ENCODE assay signal across 16 mouse cellular contexts in genomic region chr4:142176732-142177131, GRCm38 (mm10).
DNase-seq lines count a peak whose midpoint lies in the region; TF ChIP-seq lines count a peak whose summit lies in the region.
"Had no signal": no experiment of that assay in that cellular context is flagged by ENCODE, and none has a peak within 500 bp of the region (broad histone marks: within the 10 kb centered on the region; RNA-seq: fewer than 3 reads in every experiment).

No protein-coding gene starts in this region.

- TF ChIP-seq RAD21 in CH12.LX (IDR thresholded peaks at IDR 0.05; ENCODE audit: low read depth, low read length) = no peak

- in situ Hi-C loops in CH12.LX (cut with MboI; ENCODE audit: low pct_ligation_motif_present, low pct_unique_long_range_greater_than_20kb, low sequenced_read_pairs) = no loop called here

- TF ChIP-seq CTCF in CH12.LX (conservative IDR thresholded peaks at IDR 0.05 in 1 of 2, IDR thresholded peaks at IDR 0.05 in 1 of 2; ENCODE audit: low read depth in 2 of 2, low read length in 2 of 2) = no peak

- H3K36me3 ChIP-seq in CH12.LX (replicated peaks in 1 of 2; ENCODE audit: control insufficient read depth in 1 of 2, insufficient read depth in 1 of 2, low read length in 1 of 2) = peaks cover 0 to 38% of the 10 kb centered on the region in 2 experiments
- H3K36me3 ChIP-seq: G1E had no signal

- DNase-seq in CH12.LX (ENCODE audit: extremely low read depth) = no peak
- DNase-seq in kidney, postnatal 10 days = no peak
- DNase-seq: adrenal gland, adult 2 months; adrenal gland, adult 8-10 months; adrenal gland, postnatal 10 days; adrenal gland, postnatal 14 days; adrenal gland, postnatal 25 days; adrenal gland, postnatal 36 days; B cell, adult 2 months; cerebellum, adult 11 months; cerebellum, adult 11-12 months; cerebellum, adult 18-20 months; cerebellum, adult 2 months; cerebellum, adult 8-10 months had no signal

- H3K9me3 ChIP-seq in CH12.LX (replicated peaks; ENCODE audit: low read length) = peaks cover 18% of the 10 kb centered on the region

- peak; percentile 82 for TF ChIP-seq EP300 in CH12.LX (IDR thresholded peaks at IDR 0.05; ENCODE audit: low read length)

- H3K4me1 ChIP-seq in CH12.LX (ENCODE audit: control insufficient read depth in 1 of 2, insufficient read depth in 2 of 2) = peaks cover 7 to 33% of the 10 kb centered on the region in 2 experiments

- no peak overlapping the region for H3K27ac ChIP-seq in CH12.LX (ENCODE audit: insufficient read depth, low read depth)

- H3K9ac ChIP-seq in CH12.LX (ENCODE audit: insufficient read depth, low read depth) = no peak overlapping the region

- no peaks in the 10 kb centered on the region for H3K79me2 ChIP-seq in CH12.LX (replicated peaks; ENCODE audit: control insufficient read depth, extremely low read depth, insufficient read depth, poor library complexity, severe bottlenecking)

- dilution Hi-C loops in CH12.LX (cut with MboI; ENCODE audit: extremely low pct_ligation_motif_present, extremely low pct_unique_long_range_greater_than_20kb, low sequenced_read_pairs) = no loop called here

- no peak overlapping the region for H3K4me2 ChIP-seq in CH12.LX (ENCODE audit: insufficient read depth, low read depth, poor library complexity, severe bottlenecking)

- H3K27me3 ChIP-seq in CH12.LX (replicated peaks) = no peaks in the 10 kb centered on the region
- H3K27me3 ChIP-seq: Patski had no signal

- peak overlapping the region in 1 of 3 experiments; percentile 11 for H3K4me3 ChIP-seq in CH12.LX (replicated peaks in 1 of 3; ENCODE audit: low read depth in 2 of 3, low read length in 2 of 3, poor library complexity in 1 of 3)

- no peak for TF ChIP-seq POLR2A in CH12.LX (IDR thresholded peaks at IDR 0.05; ENCODE audit: low read depth, low read length)

TF ChIP-seq in CH12.LX, 34 proteins besides CTCF, POLR2A, EP300 and RAD21:
- TF ChIP-seq ZC3H11A (IDR thresholded peaks at IDR 0.05; ENCODE audit: low read depth, low read length) = no peak
- no peak for TF ChIP-seq GABPA (IDR thresholded peaks at IDR 0.05; ENCODE audit: insufficient replicate concordance, low read depth, low read length)
- TF ChIP-seq ETS1 (conservative IDR thresholded peaks at IDR 0.05; ENCODE audit: low read depth, low read length) = 0 out of 2 replicates have a peak, but pooled peaks have one; percentile 11
- no peak for TF ChIP-seq BHLHE40 (IDR thresholded peaks at IDR 0.05; ENCODE audit: low read depth, low read length)
- peak; percentile 44; the same call in 1 of the 2 replicates for TF ChIP-seq JUN (IDR thresholded peaks at IDR 0.05; ENCODE audit: insufficient read depth, low read depth, low read length)
- TF ChIP-seq NRF1 (IDR thresholded peaks at IDR 0.05; ENCODE audit: low read depth, low read length) = no peak
- no peak for TF ChIP-seq ZKSCAN1 (IDR thresholded peaks at IDR 0.05; ENCODE audit: borderline replicate concordance, low read depth, low read length)
- TF ChIP-seq NELFE (IDR thresholded peaks at IDR 0.05; ENCODE audit: low read depth, low read length) = no peak
- TF ChIP-seq SIN3A (IDR thresholded peaks at IDR 0.05; ENCODE audit: low read length) = no peak
- TF ChIP-seq PAX5 (IDR thresholded peaks at IDR 0.05; ENCODE audit: low read length) = no peak
- peak; percentile 55; the same call in 1 of the 2 replicates for TF ChIP-seq JUND (conservative IDR thresholded peaks at IDR 0.05; ENCODE audit: low read depth, low read length)
- TF ChIP-seq ZMIZ1 (IDR thresholded peaks at IDR 0.05; ENCODE audit: low read depth, low read length) = no peak
